Mouse (Mus musculus): ENCODE results near the gene Trib3. TPM values are rescaled to one million over a fixed set of nuclear protein-coding genes. Genes with fewer than 3 reads are reported as not detected.
A peak's percentile ranks its signal among the peaks of the same experiment; 100 is the strongest.
"Not testable (repeated sequence)": the region's sequence is repeated elsewhere in the genome, so short reads cannot be mapped to it uniquely, and the experiment has no call there.

The Trib3 gene
- total RNA-seq, 4 experiments from 2014 or later = 2.8 to 11.3 (median 6.9) TPM

- DNase-seq = no peak
These were observed 36.6 kb downstream of the Trib3 start for GRCm38 (mm10) chr2:152307186-152307585.

DNA sequence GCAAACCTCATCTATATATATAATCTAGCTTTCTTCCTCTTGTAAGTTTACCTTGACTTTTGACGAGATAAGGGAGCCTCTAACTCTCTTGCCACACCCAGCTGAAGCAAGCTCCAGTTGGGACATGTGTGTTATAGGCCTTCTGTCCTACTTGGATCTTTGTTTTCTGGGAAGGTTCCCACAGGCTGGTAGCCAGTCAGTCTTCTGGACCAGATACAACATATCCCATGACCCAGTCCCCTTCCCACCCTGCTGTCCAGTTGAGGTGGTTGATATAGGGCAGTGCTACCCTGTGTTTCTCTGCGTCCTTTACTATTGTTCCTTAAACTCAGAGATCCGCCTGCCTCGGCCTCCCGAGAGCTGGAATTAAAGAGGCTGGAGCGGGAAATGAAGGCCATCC, 38.4 kb downstream of the Trib3 start:
- DNase-seq = no peak

GRCm38 (mm10) chr2:152303781-152304180, 40.1 kb downstream of the Trib3 start:
- DNase-seq = no peak

- DNase-seq = no peak
These were observed 41.0 kb downstream of the Trib3 start for GRCm38 (mm10) chr2:152302862-152303261.

- DNase-seq = no peak
These were observed 49.3 kb downstream of the Trib3 start for GRCm38 (mm10) chr2:152294541-152294940.

- DNase-seq = peak; percentile 86
These were observed 49.9 kb downstream of the Trib3 start, which contains the start of gene Tbc1d20 for GRCm38 (mm10) chr2:152293727-152294475. Gene Tbc1d20, plus strand, starts transcription at chr2:152293828.

- no peak for DNase-seq
These were observed 50.6 kb downstream of the Trib3 start for GRCm38 (mm10) chr2:152293179-152293726.

DNA sequence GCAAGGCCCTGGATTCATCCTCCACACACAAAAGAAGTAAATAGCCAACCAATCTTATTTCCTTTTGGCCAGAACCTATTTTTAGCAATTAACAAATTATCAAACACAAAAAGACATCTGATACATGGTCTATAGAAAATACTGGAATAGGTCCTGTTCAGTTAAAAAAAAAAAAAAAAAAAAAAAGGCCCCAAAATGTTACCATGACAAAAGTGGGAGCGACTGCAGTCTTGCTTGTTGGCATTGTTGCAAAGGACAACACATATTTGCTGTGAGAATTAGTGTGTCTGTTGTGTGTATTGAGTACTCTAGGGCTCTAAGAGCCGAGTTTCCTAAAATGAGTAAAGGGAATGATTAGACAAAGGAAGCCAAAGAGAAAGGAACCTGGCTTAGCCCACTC, 51.4 kb downstream of the Trib3 start:
- DNase-seq = no peak

DNA sequence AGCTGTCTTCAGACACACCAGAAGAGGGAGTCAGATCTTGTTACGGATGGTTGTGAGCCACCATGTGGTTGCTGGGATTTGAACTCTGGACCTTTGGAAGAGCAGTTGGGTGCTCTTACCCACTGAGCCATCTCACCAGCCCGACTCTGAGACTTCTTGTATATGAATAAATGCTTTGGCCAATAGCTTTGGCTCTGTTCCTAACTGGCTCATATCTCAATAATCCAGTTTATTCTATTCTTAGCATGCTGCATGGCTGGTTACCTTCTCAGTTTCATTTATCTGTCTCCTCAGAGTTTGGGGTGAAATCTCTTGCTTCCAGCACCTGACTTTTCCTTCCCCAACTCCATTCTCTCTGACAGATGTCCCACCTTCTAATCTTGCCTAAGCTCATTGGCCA, 54.2 kb downstream of the Trib3 start:
- DNase-seq = not testable (repeated sequence)

- DNase-seq = no peak
These were observed 55.8 kb downstream of the Trib3 start for GRCm38 (mm10) chr2:152288046-152288445.

DNA sequence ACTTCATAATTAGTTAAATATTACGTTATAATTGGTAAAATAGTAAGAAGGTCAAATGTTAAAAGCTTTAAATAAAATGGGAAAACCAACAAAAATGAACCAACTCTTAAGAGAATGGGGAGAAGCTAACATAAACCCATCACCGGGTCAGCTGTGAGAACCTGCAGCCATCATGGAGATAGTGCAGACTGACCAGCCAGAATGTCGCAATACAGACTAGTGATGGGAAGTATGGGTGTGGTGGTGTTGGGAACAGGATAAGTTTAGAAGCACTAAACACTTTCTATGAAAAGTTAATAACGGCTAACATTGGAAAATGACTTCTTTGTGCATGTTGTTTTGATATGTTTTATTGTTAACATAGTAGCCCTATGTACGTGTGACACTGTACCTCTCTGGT, 56.3 kb downstream of the Trib3 start:
- no peak for DNase-seq

Other genes with a start within 250 kb of the Trib3 start
- gene Srxn1, start 238.5 kb downstream of the Trib3 start, total RNA-seq (2022) = 100 to 1,000 TPM; 134 to 367 (median 207) TPM
- gene Tcf15, start 200.5 kb downstream of the Trib3 start, total RNA-seq (2022) = 1 to 10 TPM; 1.5 to 4.1 (median 3.0) TPM
- 100 to 1,000 TPM in 3 of 4 experiments, 10 to 100 TPM in 1; 91.6 to 116 (median 107) TPM for gene Csnk2a1, start 117.2 kb downstream of the Trib3 start, total RNA-seq (2022)
- 100 to 1,000 TPM; 143 to 157 (median 143) TPM for gene Tbc1d20, start 50.2 kb downstream of the Trib3 start, total RNA-seq (2022)
- 100 to 1,000 TPM; 120 to 169 (median 145) TPM for gene Rbck1, start 11.4 kb downstream of the Trib3 start, total RNA-seq (2022)
- 10 to 100 TPM in 1 of 4 experiments, 1 to 10 TPM in 3; 5.3 to 11.3 (median 8.1) TPM for gene Nrsn2, start 32.6 kb upstream of the Trib3 start, total RNA-seq (2022)
- gene Sox12, start 54.0 kb upstream of the Trib3 start, total RNA-seq (2022) = 10 to 100 TPM in 3 of 4 experiments, 1 to 10 TPM in 1; 9.9 to 16.8 (median 12.6) TPM
- gene Zcchc3, start 71.0 kb upstream of the Trib3 start, total RNA-seq (2022) = 10 to 100 TPM in 1 of 4 experiments, 1 to 10 TPM in 3; 7.9 to 11.2 (median 9.2) TPM
- under 1 TPM; 0.32 to 0.51 (median 0.42) TPM for gene 6820408C15Rik, start 71.6 kb upstream of the Trib3 start, total RNA-seq (2022)
- gene Defb23, start 120.6 kb upstream of the Trib3 start, total RNA-seq (2022) = not detected
- gene Defb20, start 133.0 kb upstream of the Trib3 start, total RNA-seq (2022) = not detected
- not detected for gene Defb22, start 146.1 kb upstream of the Trib3 start, total RNA-seq (2022)
- gene Defb26, start 167.7 kb upstream of the Trib3 start, total RNA-seq (2022) = not detected
- not detected for gene Defb28, start 174.2 kb upstream of the Trib3 start, total RNA-seq (2022)
- not detected for gene Defb29, start 196.1 kb upstream of the Trib3 start, total RNA-seq (2022)
- not detected for gene Gm17416, start 225.3 kb upstream of the Trib3 start, total RNA-seq (2022)
- gene Defb21, start 228.7 kb upstream of the Trib3 start, total RNA-seq (2022) = not detected
- gene Defb19, start 236.3 kb upstream of the Trib3 start, total RNA-seq (2022) = not detected